Mouse (Mus musculus) granulocyte monocyte progenitor cell, adult 5-6 weeks (primary cell): ENCODE measurements around the gene Gria4. TPM values are rescaled to one million over a fixed set of nuclear protein-coding genes. Genes with fewer than 3 reads are reported as not detected.
"Not testable (repeated sequence)": the region's sequence is repeated elsewhere in the genome, so short reads cannot be mapped to it uniquely, and the experiment has no call there.

Experiments
- ATAC-seq: replicated peaks from 2 replicates; pipeline ENCODE4 v1.8.0; 2016; ENCODE audit warnings: mild to moderate bottlenecking, moderate TSS enrichment, inconsistent platforms; ENCODE audit not compliant: poor library complexity, severe bottlenecking
- total RNA-seq, 2 experiments: library from RNA; stranded (forward) in 1 of 2; stranded (reverse) in 1 of 2; fragments of 200-712, 200-1000 nt in 1 of 2; fragments of >200 nt in 1 of 2; fragmentation: Nextera tagmentation in 1 of 2; gene quantifications; 2 replicates each; pipeline ENCODE4 v1.2.3; 2014 to 2017

Gria4 gene
- total RNA-seq (2014; fragmentation: Nextera tagmentation) (not detected in 2 replicates), total RNA-seq (2017) (not detected in 2 replicates)

GRCm38 (mm10) chr9:4795544-4796288 is at the start of gene Gria4:
Gene Gria4 (minus strand): TSS chr9:4796234.
- ATAC-seq = no peak

GRCm38 (mm10) chr9:4810941-4811340 is 14.9 kb upstream of the Gria4 start:
- ATAC-seq = not testable (repeated sequence)

GRCm38 (mm10) chr9:4803151-4803755 is 7.2 kb upstream of the Gria4 start:
- no peak for ATAC-seq

- ATAC-seq = no peak
These were observed 1.4 kb upstream of the Gria4 start for GRCm38 (mm10) chr9:4797396-4797795.

GRCm38 (mm10) chr9:4796289-4796645 is 233 bp upstream of the Gria4 start:
- no peak for ATAC-seq

GRCm38 (mm10) chr9:4795075-4795474 is 959 bp downstream of the Gria4 start:
- ATAC-seq = no peak

GRCm38 (mm10) chr9:4794411-4794810 is 1.6 kb downstream of the Gria4 start:
- no peak for ATAC-seq

- not testable (repeated sequence) for ATAC-seq
These were observed 46.6 kb downstream of the Gria4 start for GRCm38 (mm10) chr9:4749407-4749806.

GRCm38 (mm10) chr9:4714086-4714485 is 81.9 kb downstream of the Gria4 start:
- ATAC-seq = no peak

GRCm38 (mm10) chr9:4712367-4712766 is 83.7 kb downstream of the Gria4 start:
- no peak for ATAC-seq

GRCm38 (mm10) chr9:4687149-4687548 is 108.9 kb downstream of the Gria4 start:
- no peak for ATAC-seq

- no peak for ATAC-seq
These were observed 115.8 kb downstream of the Gria4 start for GRCm38 (mm10) chr9:4680244-4680643.

- ATAC-seq = no peak
These were observed 116.9 kb downstream of the Gria4 start for GRCm38 (mm10) chr9:4679099-4679498.

GRCm38 (mm10) chr9:4665691-4666090 is 130.3 kb downstream of the Gria4 start:
- no peak for ATAC-seq

GRCm38 (mm10) chr9:4662421-4662820 is 133.6 kb downstream of the Gria4 start:
- no peak for ATAC-seq

GRCm38 (mm10) chr9:4658951-4659350 is 137.1 kb downstream of the Gria4 start:
- no peak for ATAC-seq

GRCm38 (mm10) chr9:4654333-4654732 is 141.7 kb downstream of the Gria4 start:
- no peak for ATAC-seq

- no peak for ATAC-seq
These were observed 156.7 kb downstream of the Gria4 start for GRCm38 (mm10) chr9:4639192-4639900.

- ATAC-seq = no peak
These were observed 164.1 kb downstream of the Gria4 start for GRCm38 (mm10) chr9:4631910-4632309.

GRCm38 (mm10) chr9:4615286-4615685 is 180.7 kb downstream of the Gria4 start:
- ATAC-seq = no peak

GRCm38 (mm10) chr9:4605354-4605753 is 190.7 kb downstream of the Gria4 start:
- ATAC-seq = no peak
